Mouse (Mus musculus) myocyte (in vitro differentiated cells): Measurements from ENCODE around the gene Aldh1l1.

Experiments used
- E2F4 ChIP-seq: IDR thresholded peaks from one replicate; pipeline ENCODE4 v1.6.1; 2011; ENCODE audit warnings: mild to moderate bottlenecking, control low read depth, moderate library complexity; ENCODE audit not compliant: insufficient read depth
- MYOG ChIP-seq, 3 experiments: IDR thresholded peaks; one replicate each; pipeline ENCODE4 v1.6.1; 2011; ENCODE audit warnings: control low read depth in 2 of 3, low read depth in 2 of 3, mild to moderate bottlenecking in 2 of 3; ENCODE audit not compliant: insufficient read length in 2 of 3, control insufficient read depth in 1 of 3, insufficient read depth in 1 of 3
- POLR2A ChIP-seq: IDR thresholded peaks from one replicate; pipeline ENCODE4 v1.6.1; 2011; ENCODE audit warnings: low read depth, mild to moderate bottlenecking, control low read depth, moderate library complexity; ENCODE audit not compliant: insufficient read length
- REST ChIP-seq: IDR thresholded peaks from one replicate; pipeline ENCODE4 v1.6.1; 2011; ENCODE audit warnings: mild to moderate bottlenecking, control low read depth, moderate library complexity; ENCODE audit not compliant: insufficient read depth, insufficient read length
- USF1 ChIP-seq: IDR thresholded peaks from one replicate; pipeline ENCODE4 v1.6.1; 2011; ENCODE audit warnings: low read depth, mild to moderate bottlenecking, control low read depth, moderate library complexity

DNA sequence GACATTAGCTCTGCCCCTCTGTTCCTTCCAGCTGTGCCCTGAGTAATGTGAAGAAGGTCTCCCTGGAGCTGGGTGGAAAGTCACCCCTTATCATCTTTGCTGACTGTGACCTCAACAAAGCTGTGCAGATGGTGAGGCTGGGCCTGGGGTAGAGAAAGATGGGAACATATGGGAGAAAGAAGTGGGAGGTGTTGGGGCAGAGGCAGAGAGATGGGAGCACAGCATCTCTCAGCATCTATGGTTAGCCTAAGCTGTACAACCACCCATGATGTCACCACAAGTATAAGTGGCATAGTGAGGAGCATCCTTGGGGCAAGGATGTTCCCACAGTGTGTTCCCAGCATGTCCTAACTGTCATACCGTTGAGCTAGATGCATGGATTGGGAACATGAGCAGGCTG is 104.5 kb downstream of the Aldh1l1 start:
- TF ChIP-seq POLR2A = no peak
- TF ChIP-seq USF1 = no peak
- TF ChIP-seq MYOG (IDR thresholded peaks at IDR 0.05; ENCODE audit: control insufficient read depth in 1 of 3, insufficient read depth in 1 of 3, insufficient read length in 2 of 3, low read depth in 2 of 3) = no peak
- TF ChIP-seq E2F4 = no peak
- TF ChIP-seq REST = no peak
